Mouse (Mus musculus): ENCODE data around the gene Rab25.

The Rab25 gene

GRCm38 (mm10) chr3:88521156-88521555 lies 26.9 kb downstream of the Rab25 start:
- DNase-seq = no peak

GRCm38 (mm10) chr3:88520078-88520477 lies 28.0 kb downstream of the Rab25 start:
- DNase-seq = no peak

DNA sequence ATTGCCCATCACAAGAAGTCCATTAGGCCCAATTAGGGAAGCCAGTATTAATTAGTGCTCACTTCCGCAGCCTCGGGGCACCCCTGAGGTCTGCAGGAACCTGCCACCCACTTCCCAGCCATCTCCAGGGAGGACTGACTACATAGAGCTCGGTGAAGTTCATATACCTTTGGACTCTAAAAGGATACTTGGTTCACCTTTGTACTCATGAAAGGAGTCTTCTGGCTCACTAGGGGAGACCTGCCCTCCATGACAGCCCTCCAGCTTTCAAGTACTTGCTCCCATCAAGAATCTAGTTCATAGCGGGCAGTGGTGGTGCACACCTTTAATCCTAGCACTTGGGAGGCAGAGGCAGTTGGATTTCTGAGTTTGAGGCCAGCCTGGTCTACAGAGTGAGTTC lies 29.7 kb downstream of the Rab25 start:
- no peak for DNase-seq

DNA sequence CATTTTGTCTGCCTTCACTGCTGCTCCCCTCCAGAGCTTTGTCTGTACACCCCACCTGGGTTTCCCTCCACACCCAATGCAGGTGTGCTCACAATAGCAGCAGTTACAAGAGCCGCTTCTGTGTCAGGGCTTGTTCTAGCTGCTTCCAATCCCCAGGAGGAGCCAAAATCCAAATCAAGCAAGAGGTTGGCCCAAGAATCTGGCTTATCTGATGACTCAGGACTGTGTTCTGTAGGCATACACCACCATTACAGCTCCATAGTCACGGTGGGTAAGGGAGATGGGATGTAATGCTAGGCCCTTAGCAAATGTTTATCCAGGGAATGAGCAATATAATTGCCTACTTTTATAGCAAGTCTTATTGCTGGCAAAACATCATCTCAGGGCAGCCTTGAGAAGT lies 31.7 kb downstream of the Rab25 start:
- DNase-seq = no peak

GRCm38 (mm10) chr3:88515095-88515386 lies 33.1 kb downstream of the Rab25 start:
- no peak for DNase-seq

- no peak for DNase-seq
Observed at GRCm38 (mm10) chr3:88514231-88515094, 33.6 kb downstream of the Rab25 start.

GRCm38 (mm10) chr3:88513546-88514115 lies 34.5 kb downstream of the Rab25 start:
- no peak for DNase-seq

GRCm38 (mm10) chr3:88512896-88513545 lies 35.1 kb downstream of the Rab25 start:
- DNase-seq = no peak

GRCm38 (mm10) chr3:88512141-88512895 lies 35.8 kb downstream of the Rab25 start:
- DNase-seq = no peak

GRCm38 (mm10) chr3:88511559-88511958 lies 36.5 kb downstream of the Rab25 start:
- DNase-seq = no peak

- no peak for DNase-seq
Observed at GRCm38 (mm10) chr3:88510421-88511289, 37.4 kb downstream of the Rab25 start.

DNA sequence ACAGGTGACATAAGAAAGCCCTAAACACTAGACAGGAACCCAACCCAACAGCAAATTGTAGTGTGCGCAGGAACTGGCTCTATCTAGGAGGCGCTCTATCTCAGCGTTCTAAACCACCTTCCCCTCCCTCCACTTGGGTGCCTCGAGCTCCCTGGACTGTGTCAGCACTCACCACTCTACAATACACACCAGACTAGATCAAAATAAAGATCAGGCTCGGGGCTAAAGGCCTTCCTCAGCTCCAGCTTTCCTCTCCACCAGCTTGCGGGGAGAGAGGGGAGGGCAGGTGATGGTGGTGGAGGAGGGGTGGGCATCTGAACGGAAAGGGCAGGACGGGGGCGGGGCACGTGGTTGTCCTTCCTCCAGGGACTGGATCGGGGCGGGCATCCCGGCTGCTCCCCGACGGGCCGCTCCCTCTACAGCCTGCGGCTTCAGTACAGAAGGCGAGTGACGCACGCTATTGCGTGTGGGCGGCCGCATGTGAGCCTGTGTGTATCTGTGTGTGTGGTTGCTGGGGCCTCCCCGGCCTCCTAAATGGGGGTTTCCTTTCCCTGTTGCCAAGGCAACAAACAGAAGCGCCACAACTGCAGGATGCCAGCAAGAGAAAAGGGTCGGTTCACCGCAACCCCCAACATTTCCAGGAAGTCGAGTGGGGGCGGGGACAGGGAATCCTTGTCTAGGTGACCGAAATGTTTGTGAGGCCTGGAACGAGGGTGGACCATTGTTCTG lies 38.2 kb downstream of the Rab25 start, which contains the start of gene Lmna:
TSS of gene Lmna (minus strand) at position 265 of the 729 bp plus-strand sequence.
- DNase-seq = peak; percentile 93 to 97

GRCm38 (mm10) chr3:88509250-88509649 lies 38.9 kb downstream of the Rab25 start:
- no peak for DNase-seq

DNA sequence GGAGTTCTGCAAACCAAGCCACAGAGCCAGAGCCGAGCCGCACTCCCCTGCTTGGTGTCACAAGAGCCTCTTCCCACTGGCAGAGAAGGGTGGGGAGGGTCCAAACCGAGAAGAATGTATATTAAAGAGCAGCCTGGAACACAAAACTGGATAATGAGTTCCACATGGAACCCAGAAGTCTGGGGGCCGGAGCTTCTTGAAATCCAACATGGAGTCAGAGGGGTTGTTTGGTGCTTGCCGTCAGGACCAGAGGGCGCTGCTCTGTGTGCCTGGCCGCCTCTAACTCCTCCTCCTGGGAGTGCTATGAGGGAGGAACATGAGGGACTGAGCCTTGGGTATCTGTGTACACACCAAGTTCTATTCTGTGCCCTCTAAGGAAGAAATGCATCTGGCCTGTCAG lies 42.3 kb downstream of the Rab25 start:
- DNase-seq = no peak

- no peak for DNase-seq
Observed at GRCm38 (mm10) chr3:88505081-88505480, 43.0 kb downstream of the Rab25 start.

- DNase-seq = no peak
Observed at GRCm38 (mm10) chr3:88503881-88504746, 44.0 kb downstream of the Rab25 start.

DNA sequence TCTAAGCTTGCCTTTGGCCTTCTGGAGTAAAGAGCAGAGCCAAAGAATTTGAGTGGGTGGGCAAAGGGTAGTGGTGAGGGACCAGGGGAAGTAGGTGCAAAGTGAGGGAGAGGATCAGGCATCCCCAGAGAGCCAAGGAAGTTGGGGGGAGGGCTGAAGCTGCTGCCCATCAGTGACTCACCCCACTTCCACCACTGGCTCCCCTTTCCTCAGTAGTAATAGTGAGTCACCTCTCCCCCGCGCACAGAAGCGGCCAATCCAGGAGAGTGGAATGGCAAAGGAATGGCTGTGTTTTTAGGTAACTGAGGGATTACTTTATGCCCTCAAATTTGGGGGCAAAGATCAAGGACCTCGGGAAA lies 44.6 kb downstream of the Rab25 start:
- DNase-seq = no peak

DNA sequence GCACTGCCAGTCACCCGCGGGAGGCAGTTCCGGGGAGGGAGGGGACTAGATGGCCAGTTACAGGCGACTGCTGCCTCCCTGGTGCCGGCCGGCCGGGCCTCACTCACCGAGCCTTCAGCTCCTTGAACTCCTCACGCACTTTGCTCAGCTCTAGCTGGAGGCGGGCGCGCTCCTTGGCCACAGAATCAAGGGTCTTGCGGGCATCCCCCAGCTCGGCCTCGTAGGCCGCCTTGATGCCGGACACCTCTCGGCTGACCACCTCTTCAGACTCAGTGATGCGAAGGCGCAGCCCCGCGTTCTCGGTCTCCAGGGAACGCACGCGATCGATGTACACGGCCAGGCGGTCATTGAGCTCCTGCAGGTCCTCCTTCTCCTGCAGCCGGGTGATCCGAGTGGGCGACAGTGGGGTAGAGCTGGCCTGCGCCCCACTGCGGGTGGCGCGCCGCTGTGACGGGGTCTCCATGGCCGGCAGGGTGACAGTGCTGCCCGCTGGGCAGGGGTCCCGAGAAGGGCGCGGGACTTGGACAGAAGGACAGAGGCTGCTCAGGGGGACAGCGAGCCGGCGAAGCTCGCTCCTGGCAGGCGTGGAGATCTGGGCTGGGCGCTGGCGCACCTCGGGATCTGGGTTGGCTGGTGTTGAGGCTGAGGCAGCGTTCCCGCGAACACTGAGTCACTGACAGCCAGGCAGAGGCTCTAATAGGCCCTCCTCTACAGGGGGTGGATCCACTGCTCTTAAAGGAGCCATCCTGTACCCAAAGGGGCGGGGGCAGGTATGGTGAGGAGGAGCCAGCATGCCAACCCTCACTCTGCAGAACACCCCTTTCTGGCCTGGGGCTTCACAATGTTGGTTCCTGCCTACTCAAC lies 45.2 kb downstream of the Rab25 start:
- peak; percentile 94 for DNase-seq

- DNase-seq = peak in 1 of 2 experiments; percentile 52
Observed at GRCm38 (mm10) chr3:88502031-88502571, 46.0 kb downstream of the Rab25 start.
